Mouse (Mus musculus) small intestine, adult 2 months (tissue): ENCODE measurements around the gene Prickle2.

ENCODE experiments used
- CTCF ChIP-seq: fragments of 200-500 bp; IDR thresholded peaks from 2 replicates; pipeline ENCODE4 v1.5.1; 2012; ENCODE audit warnings: low read depth, mild to moderate bottlenecking, control low read depth, inconsistent platforms, low read length, moderate library complexity, mixed read lengths; ENCODE audit not compliant: insufficient replicate concordance, insufficient read length; ENCODE audit errors: extremely low read depth
- POLR2A ChIP-seq: fragments of 200-500 bp; IDR thresholded peaks from 2 replicates; pipeline ENCODE4 v1.6.1; 2012; ENCODE audit warnings: low read depth, mild to moderate bottlenecking, control low read depth, inconsistent platforms, low read length, moderate library complexity

DNA sequence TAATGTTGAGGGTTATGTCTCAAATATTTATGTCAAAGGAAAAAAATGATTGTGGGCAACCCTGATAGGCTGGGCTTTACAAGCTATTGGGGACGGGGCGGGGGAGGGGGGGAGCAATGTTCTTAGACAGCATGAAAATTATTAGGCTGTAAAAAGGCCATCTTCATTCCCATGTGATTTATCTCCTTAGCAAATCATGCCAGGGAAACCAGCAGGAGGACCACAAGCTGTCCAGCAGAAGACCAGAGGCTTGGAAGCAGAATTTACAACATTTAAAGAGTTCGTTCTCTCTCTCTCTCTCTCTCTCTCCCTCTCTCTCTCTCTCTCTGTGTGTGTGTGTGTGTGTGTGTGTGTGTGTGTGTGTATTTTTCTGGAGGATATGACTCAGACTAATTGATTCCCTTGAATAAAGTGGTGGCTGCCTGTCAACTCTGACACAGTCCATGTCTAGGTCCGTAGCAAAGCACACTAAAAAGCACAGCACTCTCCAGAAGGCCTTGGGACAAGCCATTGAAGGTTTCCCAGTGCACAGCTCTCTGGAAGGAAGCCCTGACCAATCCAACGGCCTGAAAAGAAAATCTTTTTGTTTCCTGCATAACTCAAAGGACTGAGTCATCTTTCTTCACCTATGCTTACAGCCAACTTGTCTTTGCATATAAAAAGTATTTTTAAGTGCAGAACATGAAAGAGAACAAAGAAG, 163.4 kb downstream of the Prickle2 start:
- TF ChIP-seq CTCF (no peak), POLR2A (no peak)
